Mouse (Mus musculus): ENCODE measurements around the gene Rgs2. TPM values are rescaled to one million over a fixed set of nuclear protein-coding genes. Genes with fewer than 3 reads are reported as not detected.
A peak's percentile ranks its signal among the peaks of the same experiment; 100 is the strongest.

The Rgs2 gene
- total RNA-seq, 1 experiment from 2014 or later: 439 TPM

GRCm38 (mm10) chr1:143989773-143990172 lies 14.2 kb downstream of the Rgs2 start:
- no peak for ATAC-seq (ENCODE audit: extremely low read depth, insufficient number of reproducible peaks, low FRiP score, poor library complexity, severe bottlenecking)

GRCm38 (mm10) chr1:143988756-143989155 lies 15.2 kb downstream of the Rgs2 start:
- peak; percentile 28; the same call in 1 of the 2 replicates for ATAC-seq (ENCODE audit: extremely low read depth, insufficient number of reproducible peaks, low FRiP score, poor library complexity, severe bottlenecking)

DNA sequence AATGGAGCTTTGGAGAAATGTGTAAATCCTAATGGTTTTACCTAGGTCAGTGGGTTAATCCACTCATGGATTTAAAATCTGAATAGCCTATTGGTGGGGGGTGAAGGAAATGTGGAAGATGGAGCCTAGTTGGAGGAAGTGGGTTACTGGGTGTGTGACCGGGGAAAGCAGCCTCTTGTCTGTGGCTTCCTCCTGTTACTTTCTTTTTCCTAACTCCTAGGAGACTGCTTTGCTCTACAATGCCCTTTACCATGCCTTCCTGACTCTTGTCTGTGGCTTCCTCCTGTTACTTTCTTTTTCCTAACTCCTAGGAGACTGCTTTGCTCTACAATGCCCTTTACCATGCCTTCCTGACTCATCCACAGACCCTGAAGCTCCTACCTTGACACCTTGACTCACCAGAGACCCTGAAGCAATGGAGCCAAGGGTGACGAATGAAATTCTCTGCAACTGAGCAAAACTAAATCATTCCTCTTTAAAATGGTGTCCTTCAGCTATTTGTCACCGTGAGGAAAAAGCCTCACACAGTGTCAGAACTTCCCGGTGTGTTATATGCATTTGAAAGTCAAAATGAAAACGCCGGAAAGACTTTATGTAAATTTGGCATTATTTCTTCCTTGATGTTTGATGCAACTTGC lies 18.9 kb downstream of the Rgs2 start:
- no peak for ATAC-seq (ENCODE audit: extremely low read depth, insufficient number of reproducible peaks, low FRiP score, poor library complexity, severe bottlenecking)

GRCm38 (mm10) chr1:143982765-143983312 lies 21.1 kb downstream of the Rgs2 start:
- no peak for ATAC-seq (ENCODE audit: extremely low read depth, insufficient number of reproducible peaks, low FRiP score, poor library complexity, severe bottlenecking)

- ATAC-seq (ENCODE audit: extremely low read depth, insufficient number of reproducible peaks, low FRiP score, poor library complexity, severe bottlenecking): no peak
Measured at GRCm38 (mm10) chr1:143982085-143982764, 21.7 kb downstream of the Rgs2 start.

DNA sequence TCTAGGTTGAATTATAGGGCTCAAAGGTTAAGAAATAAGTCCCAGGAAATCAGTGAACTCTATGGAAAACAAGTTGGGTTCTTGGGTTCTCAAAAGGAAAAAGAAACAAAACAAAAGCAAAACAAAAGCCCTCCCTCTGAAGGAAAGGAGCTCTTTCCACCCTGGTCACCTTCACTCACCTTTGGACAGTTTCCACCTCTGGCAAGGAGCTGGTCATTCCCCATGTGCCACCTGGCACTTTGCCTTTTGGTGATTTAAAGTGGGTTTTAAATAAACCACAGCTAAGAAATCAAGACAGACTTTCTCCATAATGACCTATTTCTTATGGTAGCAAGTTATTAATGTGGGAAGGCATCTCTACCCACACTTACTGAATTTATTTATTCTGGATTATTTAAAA lies 23.1 kb downstream of the Rgs2 start:
- ATAC-seq (ENCODE audit: extremely low read depth, insufficient number of reproducible peaks, low FRiP score, poor library complexity, severe bottlenecking): no peak

GRCm38 (mm10) chr1:143974637-143975036 lies 29.3 kb downstream of the Rgs2 start:
- ATAC-seq (ENCODE audit: extremely low read depth, insufficient number of reproducible peaks, low FRiP score, poor library complexity, severe bottlenecking): 0 out of 2 replicates have a peak, but pooled peaks have one; percentile 26

GRCm38 (mm10) chr1:143962301-143962700 lies 41.7 kb downstream of the Rgs2 start:
- no peak for ATAC-seq (ENCODE audit: extremely low read depth, insufficient number of reproducible peaks, low FRiP score, poor library complexity, severe bottlenecking)

- ATAC-seq (ENCODE audit: extremely low read depth, insufficient number of reproducible peaks, low FRiP score, poor library complexity, severe bottlenecking): no peak
Measured at GRCm38 (mm10) chr1:143960340-143960739, 43.6 kb downstream of the Rgs2 start.

- ATAC-seq (ENCODE audit: extremely low read depth, insufficient number of reproducible peaks, low FRiP score, poor library complexity, severe bottlenecking): no peak
Measured at GRCm38 (mm10) chr1:143956090-143956489, 47.9 kb downstream of the Rgs2 start.

- ATAC-seq (ENCODE audit: extremely low read depth, insufficient number of reproducible peaks, low FRiP score, poor library complexity, severe bottlenecking): no peak
Measured at GRCm38 (mm10) chr1:143952841-143953240, 51.1 kb downstream of the Rgs2 start.

Other genes starting within 250 kb of the Rgs2 start
- gene Trove2, start 227.1 kb downstream of the Rgs2 start, total RNA-seq (2017): 6.2 and 6.5 TPM in 2 replicates
- gene Uchl5, start 226.9 kb downstream of the Rgs2 start, total RNA-seq (2017): 67.8 and 75.3 TPM in 2 replicates
- 0.35 and 0.37 TPM in 2 replicates for gene Rgs13, start 173.2 kb upstream of the Rgs2 start, total RNA-seq (2017)
- 14.1 and 20.3 TPM in 2 replicates for gene Rgs1, start 245.1 kb upstream of the Rgs2 start, total RNA-seq (2017)